Mouse (Mus musculus) C2C12 (cell line): ENCODE data around the gene G2e3. TPM values are rescaled to one million over a fixed set of nuclear protein-coding genes. Genes with fewer than 3 reads are reported as not detected.

Experiments
- H3K27me3 ChIP-seq: one replicate; pipeline ENCODE4 v1.6.1; 2011; ENCODE audit not compliant: control insufficient read depth, insufficient read depth, insufficient read length
- H3K36me3 ChIP-seq: one replicate; pipeline ENCODE4 v1.6.1; 2011; ENCODE audit not compliant: control insufficient read depth, insufficient read depth
- H3K4me3 ChIP-seq: one replicate; pipeline ENCODE4 v1.5.1; 2011; ENCODE audit warnings: mild to moderate bottlenecking, control low read depth; ENCODE audit not compliant: poor library complexity, insufficient read depth, severe bottlenecking
- H3K79me2 ChIP-seq: one replicate; pipeline ENCODE4 v1.6.1; 2011; ENCODE audit not compliant: control insufficient read depth, insufficient read depth
- H3K79me3 ChIP-seq: one replicate; pipeline ENCODE4 v1.6.1; 2011; ENCODE audit warnings: low read depth, control low read depth
- H3ac ChIP-seq: one replicate; pipeline ENCODE3; 2011; ENCODE audit warnings: low read depth; ENCODE audit not compliant: control insufficient read depth, insufficient read length
- CEBPB ChIP-seq: IDR thresholded peaks from one replicate; pipeline ENCODE4 v1.6.1; 2011; ENCODE audit warnings: low read depth, mild to moderate bottlenecking, control low read depth, moderate library complexity
- CTCF ChIP-seq: IDR thresholded peaks from one replicate; pipeline ENCODE4 v1.5.1; 2011; ENCODE audit not compliant: control insufficient read depth, insufficient read depth, insufficient read length
- FOSL1 ChIP-seq: IDR thresholded peaks from one replicate; pipeline ENCODE4 v1.8.0; 2011; ENCODE audit warnings: mild to moderate bottlenecking, low read length; ENCODE audit not compliant: poor library complexity, insufficient read depth, severe bottlenecking
- MAX ChIP-seq: IDR thresholded peaks from one replicate; pipeline ENCODE4 v1.6.1; 2011; ENCODE audit warnings: mild to moderate bottlenecking, control low read depth
- MYOD1 ChIP-seq: IDR thresholded peaks from one replicate; pipeline ENCODE4 v1.6.1; 2011; ENCODE audit warnings: low read depth; ENCODE audit not compliant: control insufficient read depth, insufficient read length
- MYOG ChIP-seq: IDR thresholded peaks from one replicate; pipeline ENCODE4 v1.6.1; 2011; ENCODE audit not compliant: control insufficient read depth, insufficient read length; ENCODE audit errors: extremely low read depth
- USF1 ChIP-seq: IDR thresholded peaks from one replicate; pipeline ENCODE4 v1.6.1; 2011; ENCODE audit warnings: low read depth, mild to moderate bottlenecking, control low read depth, moderate library complexity
- long read RNA-seq, 2 experiments: library from polyadenylated mRNA; unstranded; transcript quantifications; one replicate each; pipeline ENCODE4 v2.0.0; 2019 to 2020
- polyA plus RNA-seq: library from polyadenylated mRNA; unstranded; fragments of >200 nt; fragmentation: generic; extraction: Trizol; gene quantifications from one replicate; pipeline ENCODE4 v1.2.1, GENCODE M21; 2012; ENCODE audit warnings: missing spikeins

The G2e3 gene
- polyA plus RNA-seq: 2.9 TPM
- long read RNA-seq, experiment 1, full-length matches to known transcripts: 3 of 9 reads
- long read RNA-seq, experiment 1, partial matches to known transcripts: 4 of 9 reads
- long read RNA-seq, experiment 1, other reads (novel, unspliced or antisense): 2 of 9 reads
- long read RNA-seq, experiment 2, full-length matches to known transcripts: 122 of 144 reads
- long read RNA-seq, experiment 2, partial matches to known transcripts: 9 of 144 reads
- long read RNA-seq, experiment 2, other reads (novel, unspliced or antisense): 13 of 144 reads

- H3K79me2 ChIP-seq: peaks cover 50% of the 10 kb centered on the region
- TF ChIP-seq MAX (peak; percentile 86), MYOG (no peak), MYOD1 (no peak)
- peaks cover 20% of the 10 kb centered on the region for H3K36me3 ChIP-seq
Observed at GRCm38 (mm10) chr12:51347988-51348697, at the start of gene G2e3. TSS of gene G2e3 (plus strand) at chr12:51348061.

GRCm38 (mm10) chr12:51323604-51324003 lies 24.3 kb upstream of the G2e3 start:
- no peak for TF ChIP-seq MYOG
- no peak for TF ChIP-seq MYOD1
- TF ChIP-seq USF1: no peak
- TF ChIP-seq CEBPB: no peak
- TF ChIP-seq MAX: no peak
- no peak for TF ChIP-seq FOSL1
- TF ChIP-seq CTCF: no peak
- H3ac ChIP-seq: no peak overlapping the region
- H3K4me3 ChIP-seq: no peak overlapping the region
- no peaks in the 10 kb centered on the region for H3K36me3 ChIP-seq
- no peaks in the 10 kb centered on the region for H3K27me3 ChIP-seq
- no peaks in the 10 kb centered on the region for H3K79me2 ChIP-seq
- no peaks in the 10 kb centered on the region for H3K79me3 ChIP-seq

More at GRCm38 (mm10) chr12:51347988-51348697, at the start of gene G2e3:
- H3K27me3 ChIP-seq: no peaks in the 10 kb centered on the region
- peaks cover 47% of the 10 kb centered on the region for H3K79me3 ChIP-seq
- peak within 1 kb of the TSS; percentile 95 for H3K4me3 ChIP-seq
- peak within 1 kb of the TSS; percentile 75 for H3ac ChIP-seq

GRCm38 (mm10) chr12:51326819-51327218 lies 21.0 kb upstream of the G2e3 start:
- no peaks in the 10 kb centered on the region for H3K27me3 ChIP-seq
- no peaks in the 10 kb centered on the region for H3K36me3 ChIP-seq
- H3ac ChIP-seq: no peak overlapping the region
- no peak for TF ChIP-seq CTCF
- no peak for TF ChIP-seq CEBPB
- no peak for TF ChIP-seq USF1
- TF ChIP-seq FOSL1: no peak
- H3K4me3 ChIP-seq: no peak overlapping the region
- no peaks in the 10 kb centered on the region for H3K79me2 ChIP-seq
- no peaks in the 10 kb centered on the region for H3K79me3 ChIP-seq

GRCm38 (mm10) chr12:51337014-51337413 lies 10.8 kb upstream of the G2e3 start:
- H3K4me3 ChIP-seq: no peak overlapping the region
- no peak for TF ChIP-seq USF1
- H3K79me3 ChIP-seq: no peaks in the 10 kb centered on the region
- no peaks in the 10 kb centered on the region for H3K36me3 ChIP-seq
- no peak overlapping the region for H3ac ChIP-seq
- no peaks in the 10 kb centered on the region for H3K27me3 ChIP-seq
- H3K79me2 ChIP-seq: no peaks in the 10 kb centered on the region

GRCm38 (mm10) chr12:51346121-51346520 lies 1.7 kb upstream of the G2e3 start:
- no peaks in the 10 kb centered on the region for H3K27me3 ChIP-seq
- TF ChIP-seq MYOD1 (no peak), MYOG (no peak), USF1 (no peak), FOSL1 (no peak)
- H3K79me2 ChIP-seq: peaks cover 30% of the 10 kb centered on the region
- H3ac ChIP-seq: no peak overlapping the region
- no peak overlapping the region for H3K4me3 ChIP-seq
- peaks cover 2% of the 10 kb centered on the region for H3K36me3 ChIP-seq
- peaks cover 28% of the 10 kb centered on the region for H3K79me3 ChIP-seq

- peaks cover 55% of the 10 kb centered on the region for H3K79me2 ChIP-seq
- H3K27me3 ChIP-seq: no peaks in the 10 kb centered on the region
- peak overlapping the region; percentile 75 for H3ac ChIP-seq
- peak overlapping the region; percentile 95 for H3K4me3 ChIP-seq
- peaks cover 49% of the 10 kb centered on the region for H3K79me3 ChIP-seq
- H3K36me3 ChIP-seq: peaks cover 25% of the 10 kb centered on the region
- TF ChIP-seq MYOD1 (no peak), MAX (no peak), MYOG (no peak), FOSL1 (no peak), CEBPB (no peak), CTCF (no peak), USF1 (no peak)
Observed at GRCm38 (mm10) chr12:51348698-51348998, 787 bp downstream of the G2e3 start.
